Mouse (Mus musculus) c-Kit-positive CD71-negative TER-119-negative erythroid progenitor cells, embryonic 14.5 days (primary cell): ENCODE results near the gene Serpina11.

Experiments used
- DNase-seq: peaks from one replicate; pipeline ENCODE4 v3.0.0-alpha.2; 2013; ENCODE audit warnings: low read depth

Gene Serpina11

DNA sequence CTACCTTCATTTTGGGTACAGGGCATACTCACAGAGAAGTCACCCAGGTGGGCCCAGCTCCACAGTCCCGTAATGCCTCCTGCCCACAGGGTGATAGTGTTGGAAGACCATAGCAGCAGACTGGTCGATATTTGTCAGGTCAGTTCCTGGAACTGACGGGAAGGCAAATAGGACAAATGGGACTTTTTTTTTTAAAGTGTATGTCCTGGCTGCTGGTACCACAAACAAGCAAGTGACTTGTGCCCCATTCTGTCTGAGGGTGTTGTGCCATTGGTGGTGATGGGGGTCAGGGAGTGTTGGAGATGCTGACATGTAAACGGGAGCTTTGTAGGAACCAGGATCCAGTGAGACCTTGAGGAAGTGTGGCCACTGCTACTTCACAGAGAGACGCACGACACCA is at the start of gene Serpina11:
Gene Serpina11 (minus strand): TSS at position 101 of the 400 bp plus-strand sequence.
- DNase-seq = no peak

DNA sequence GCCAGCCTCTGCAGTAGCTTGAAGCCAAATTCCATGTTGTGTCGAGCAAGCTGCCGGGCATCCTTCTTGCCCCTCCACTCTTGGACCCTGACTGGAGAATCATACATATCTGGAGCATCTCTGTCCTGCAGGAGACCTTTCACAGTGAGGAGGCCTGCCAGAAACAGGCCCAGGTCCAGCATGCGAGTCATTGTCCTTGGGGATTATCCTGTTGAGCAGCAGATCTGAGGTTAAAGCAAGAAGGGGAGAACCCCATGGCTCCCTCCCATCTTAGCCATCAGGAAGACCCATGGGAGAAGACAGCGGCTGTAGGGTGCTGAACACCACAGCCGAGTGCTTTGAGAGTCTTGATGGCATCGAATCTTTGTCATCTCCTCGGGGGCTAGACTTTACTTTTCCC is 48.4 kb upstream of the Serpina11 start:
- DNase-seq = no peak

DNA sequence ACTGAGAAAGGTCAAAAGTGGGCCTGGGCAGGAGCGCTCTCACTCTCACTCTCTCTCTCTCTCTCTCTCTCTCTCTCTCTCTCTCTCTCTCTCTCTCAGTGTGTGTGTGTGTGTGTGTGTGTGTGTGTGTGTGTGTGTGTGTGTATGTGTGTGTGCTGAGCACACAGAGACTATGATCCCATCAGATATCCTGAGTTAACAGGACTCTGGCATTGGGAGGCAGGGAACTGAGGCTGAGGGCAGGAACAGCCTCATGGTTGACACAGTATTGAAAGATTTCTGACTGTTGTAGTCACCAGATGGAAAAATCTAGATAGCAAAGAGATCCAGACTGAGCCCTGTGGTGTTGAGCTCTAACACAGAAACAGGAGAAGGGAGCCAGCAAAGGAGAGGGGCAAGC is 44.0 kb upstream of the Serpina11 start:
- DNase-seq = no peak

DNA sequence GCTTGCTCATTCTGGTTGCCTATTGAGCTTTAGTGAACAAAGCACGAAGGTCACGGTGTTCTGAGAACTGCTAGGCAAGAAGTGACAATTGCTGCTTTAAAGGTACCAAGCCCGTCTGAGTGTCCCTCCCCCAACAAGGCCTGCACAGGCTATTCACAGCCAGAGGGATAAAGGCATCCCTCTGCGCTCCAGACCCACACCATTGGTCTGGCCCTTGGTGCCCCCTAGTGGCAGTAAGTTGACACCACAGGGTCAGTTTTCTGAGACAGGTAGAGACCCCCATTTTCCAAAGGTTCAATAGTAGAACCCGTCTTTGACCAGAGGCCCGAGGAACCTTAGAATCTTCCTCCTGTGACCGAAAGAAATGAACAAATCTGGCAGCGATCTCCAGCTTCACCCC is 40.2 kb upstream of the Serpina11 start:
- no peak for DNase-seq

DNA sequence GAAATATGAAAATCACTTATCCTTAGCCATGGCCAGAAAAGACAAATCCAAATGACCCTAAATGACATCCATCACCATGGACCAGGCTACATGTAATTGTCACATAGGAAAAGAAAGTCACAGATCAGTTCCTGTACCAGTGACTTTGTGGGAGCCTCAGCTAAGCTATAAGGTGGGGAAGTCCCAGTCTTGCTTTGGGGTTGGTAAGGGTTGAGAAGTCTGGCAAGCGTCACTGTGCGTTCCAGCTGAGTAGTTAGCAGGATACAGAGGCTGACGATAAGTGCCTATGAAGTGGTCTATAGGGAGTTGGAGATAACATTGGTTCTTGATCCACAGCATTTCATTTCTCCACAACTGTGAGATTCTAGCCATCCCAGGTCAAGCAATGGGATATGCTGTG is 25.5 kb upstream of the Serpina11 start:
- no peak for DNase-seq

DNA sequence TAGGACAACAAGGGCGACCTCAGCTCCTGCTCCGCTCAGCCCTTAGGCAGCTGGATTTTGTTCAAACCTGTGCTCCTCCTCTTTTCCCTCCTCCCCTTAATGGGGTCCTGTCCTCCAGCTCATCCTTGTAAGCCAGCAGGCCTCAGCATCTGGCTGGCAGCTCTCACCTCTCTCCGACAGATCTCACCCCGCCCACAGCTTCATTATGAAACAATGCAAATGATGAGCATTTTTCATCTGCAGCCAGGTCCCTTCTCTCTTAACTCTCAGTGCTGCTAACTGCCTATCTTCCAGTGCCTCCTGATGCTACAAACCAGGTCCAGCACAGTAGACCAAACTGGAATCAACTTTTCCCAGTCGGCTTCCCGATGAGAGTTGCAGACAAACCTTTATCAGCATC is 23.9 kb upstream of the Serpina11 start, which contains the start of gene Serpina9:
Gene Serpina9 (minus strand): TSS at position 136 of the 400 bp plus-strand sequence.
- DNase-seq = no peak

DNA sequence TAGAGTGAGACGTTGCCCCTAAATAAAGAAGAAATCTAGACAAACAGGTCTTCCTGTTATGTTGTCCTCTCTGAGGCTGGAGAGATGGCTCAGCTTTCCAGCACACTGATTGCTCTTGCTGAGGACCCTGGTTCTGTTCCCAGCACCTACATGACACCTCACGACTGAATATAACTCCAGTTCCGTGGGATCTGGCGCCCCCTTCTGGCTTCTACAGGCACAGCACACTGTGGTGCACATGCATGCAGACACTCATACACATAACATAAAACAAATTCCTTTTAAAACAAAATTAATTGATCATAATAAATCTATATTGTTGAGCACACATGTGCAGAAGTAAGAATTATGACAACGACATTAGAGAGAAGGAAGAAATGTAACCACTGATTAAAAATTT is 14.9 kb upstream of the Serpina11 start:
- no peak for DNase-seq

DNA sequence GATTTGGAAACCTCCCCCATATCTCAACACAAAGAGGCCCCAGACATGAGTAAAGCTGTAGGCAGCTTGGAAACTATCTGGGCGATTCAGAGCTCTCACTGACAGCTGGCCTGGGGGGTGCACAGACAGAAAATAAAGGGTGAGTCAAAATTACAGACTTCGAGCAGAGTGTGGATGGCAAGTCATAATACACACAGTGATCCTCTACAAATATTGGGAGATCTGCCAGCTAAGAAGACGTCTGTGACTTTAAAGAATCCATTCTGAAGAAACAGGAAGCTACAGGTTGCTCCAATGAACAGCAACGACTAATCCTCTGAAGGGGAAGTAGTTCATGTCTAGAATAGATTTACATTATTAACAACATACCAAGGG is 13.5 kb upstream of the Serpina11 start:
- DNase-seq = no peak

DNA sequence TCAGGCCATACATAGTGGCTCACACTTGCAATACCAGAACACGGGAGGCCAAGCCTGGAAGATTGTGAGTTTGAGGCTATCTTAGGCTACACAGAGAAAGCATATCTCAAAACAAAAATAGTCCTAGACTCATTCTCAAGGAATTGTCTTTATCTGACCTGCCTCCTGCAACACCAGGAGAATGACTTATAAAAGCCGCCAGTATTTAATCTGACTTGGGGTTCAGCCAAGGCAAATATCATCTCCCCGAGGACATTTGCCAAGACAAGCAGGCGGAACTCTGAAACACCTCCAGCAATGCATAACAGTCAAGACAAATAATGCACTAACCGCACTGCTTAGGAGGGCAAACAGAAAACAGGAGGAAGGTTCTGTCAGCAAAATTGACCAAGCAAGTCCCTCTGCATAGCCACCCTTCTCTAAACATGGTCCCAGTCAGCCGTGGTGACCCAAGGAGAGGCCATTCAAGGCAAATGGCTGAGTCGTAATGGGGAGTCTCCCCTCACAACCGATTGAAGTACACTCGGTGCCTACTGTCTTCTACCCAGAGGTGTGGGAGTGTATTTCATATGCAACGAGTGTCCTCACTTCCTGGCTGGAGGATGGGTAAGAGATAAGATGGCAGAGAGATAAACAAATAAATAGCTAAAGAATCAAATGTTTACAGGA is 12.9 kb upstream of the Serpina11 start:
- DNase-seq = no peak

DNA sequence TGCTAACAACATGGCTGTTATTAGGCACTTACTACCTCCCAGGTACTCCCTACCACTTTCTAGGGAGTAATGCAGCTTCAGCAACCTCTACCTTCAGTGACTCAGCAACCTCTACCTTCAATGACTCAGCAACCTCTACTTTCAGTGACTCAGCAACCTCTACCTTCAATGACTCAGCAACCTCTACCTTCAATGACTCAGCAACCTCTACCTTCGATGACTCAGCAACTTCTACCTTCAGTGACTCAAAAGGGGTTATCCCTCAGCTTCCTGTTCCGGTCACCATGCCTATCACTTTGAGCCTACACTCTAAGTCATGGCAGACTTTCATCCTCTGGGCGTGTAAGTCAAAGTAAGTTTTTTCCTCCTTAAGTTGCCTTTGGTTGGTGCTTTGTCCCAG is 10.8 kb upstream of the Serpina11 start:
- DNase-seq = no peak

DNA sequence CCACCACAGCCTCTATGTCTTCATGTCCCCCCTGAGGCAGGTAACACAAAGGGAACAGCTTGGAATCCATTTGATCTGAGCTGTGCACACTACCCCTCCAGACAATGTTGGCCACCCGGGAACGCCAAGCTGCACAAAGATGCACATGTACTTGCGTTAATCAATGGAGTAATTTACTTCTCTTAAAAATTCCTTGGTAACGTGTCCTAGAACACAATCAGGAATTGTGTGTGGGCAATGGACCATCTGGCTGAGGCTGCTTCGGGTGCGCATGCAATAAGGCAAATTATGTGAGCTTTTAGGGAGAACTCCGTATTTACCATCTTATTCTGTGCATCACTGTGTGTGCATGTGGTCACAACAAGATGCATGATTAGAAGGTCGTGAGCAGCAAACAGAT is 9.9 kb upstream of the Serpina11 start:
- no peak for DNase-seq

DNA sequence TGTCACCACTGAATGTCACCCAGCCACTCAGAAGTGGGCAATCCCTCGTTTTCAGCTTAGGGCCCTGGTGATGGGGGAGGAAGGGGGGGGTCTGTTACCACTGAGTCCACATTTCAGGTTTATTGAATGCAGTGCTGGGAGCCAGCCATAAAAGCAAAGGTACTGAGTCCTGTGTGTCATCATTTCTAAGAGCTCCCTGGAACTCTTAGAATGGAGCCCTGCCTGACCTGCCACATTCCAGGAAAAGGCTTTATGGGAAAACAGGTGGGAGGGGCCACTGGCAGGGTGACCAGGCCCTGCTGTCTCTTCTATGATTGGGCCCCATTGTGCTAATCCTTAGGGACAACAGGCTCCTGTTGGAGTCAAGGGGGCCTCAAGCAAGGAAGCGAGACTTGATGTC is 6.8 kb upstream of the Serpina11 start:
- no peak for DNase-seq

DNA sequence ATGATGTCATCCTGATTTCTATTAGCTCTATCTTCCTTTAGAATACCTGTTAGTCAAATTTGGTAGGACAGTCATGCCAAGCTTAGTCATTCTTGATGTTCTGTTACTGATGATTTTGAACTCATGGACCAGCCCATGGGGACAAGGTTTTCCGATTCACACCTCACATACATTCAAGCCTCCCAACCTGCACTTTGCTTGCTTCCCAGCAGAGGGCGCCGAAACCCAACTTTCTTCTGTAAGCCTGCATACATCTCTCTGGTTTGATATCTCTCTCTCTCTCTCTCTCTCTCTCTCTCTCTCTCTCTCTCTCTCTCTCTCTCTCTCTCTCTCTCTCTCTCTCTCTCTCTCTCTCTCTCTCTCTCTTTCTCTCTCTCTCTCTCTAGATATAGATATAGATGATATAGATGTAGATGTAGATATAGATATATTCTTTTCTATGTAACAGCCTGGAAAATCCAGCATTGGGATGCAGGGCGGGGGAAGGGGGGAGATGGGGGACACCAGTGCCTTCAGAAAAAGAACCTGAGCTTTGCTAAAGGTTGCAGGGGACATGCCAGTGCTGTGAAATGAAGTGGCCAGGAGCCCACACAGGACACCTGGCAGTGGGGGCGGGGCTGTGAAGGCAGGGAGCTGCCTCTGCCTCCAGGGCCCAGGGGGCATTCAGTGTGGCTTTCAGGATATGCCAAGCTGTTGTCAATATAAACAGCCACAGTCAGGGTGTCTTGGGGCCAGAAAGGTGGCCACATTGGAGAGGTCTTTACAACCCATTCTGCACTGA is 5.7 kb upstream of the Serpina11 start:
- DNase-seq = no peak

DNA sequence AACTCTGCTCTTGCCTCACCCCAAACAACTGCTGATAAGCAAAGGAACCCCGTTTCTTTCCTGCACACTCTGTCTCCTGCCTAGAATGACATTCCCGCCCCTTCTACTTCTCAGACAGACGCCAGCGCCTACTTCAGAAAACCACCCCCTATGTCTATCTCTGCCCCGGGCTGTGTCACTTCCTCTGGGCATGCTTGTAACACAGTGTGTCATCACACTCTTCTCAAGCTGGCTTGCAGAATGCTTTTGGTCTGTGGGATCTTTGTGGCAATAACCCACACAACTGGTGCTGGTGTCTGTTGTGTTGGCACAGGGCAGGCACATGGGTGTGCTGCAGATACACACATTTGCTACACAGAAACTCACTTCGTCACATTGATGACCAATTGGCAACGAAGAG is 3.2 kb upstream of the Serpina11 start:
- DNase-seq = no peak

DNA sequence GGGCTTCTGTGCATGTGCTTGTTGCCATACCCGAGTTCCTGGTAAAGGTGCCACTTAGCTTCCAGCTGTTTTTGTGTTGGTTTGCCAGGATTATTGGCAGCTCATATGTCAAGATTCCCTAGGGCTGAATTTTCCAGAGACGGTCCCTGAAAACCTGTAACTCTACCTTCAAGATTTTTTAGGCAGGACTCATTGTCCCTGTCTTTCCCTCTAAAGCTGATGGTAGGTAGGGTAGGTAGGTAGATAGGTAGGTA is 316 bp downstream of the Serpina11 start:
- DNase-seq = no peak

DNA sequence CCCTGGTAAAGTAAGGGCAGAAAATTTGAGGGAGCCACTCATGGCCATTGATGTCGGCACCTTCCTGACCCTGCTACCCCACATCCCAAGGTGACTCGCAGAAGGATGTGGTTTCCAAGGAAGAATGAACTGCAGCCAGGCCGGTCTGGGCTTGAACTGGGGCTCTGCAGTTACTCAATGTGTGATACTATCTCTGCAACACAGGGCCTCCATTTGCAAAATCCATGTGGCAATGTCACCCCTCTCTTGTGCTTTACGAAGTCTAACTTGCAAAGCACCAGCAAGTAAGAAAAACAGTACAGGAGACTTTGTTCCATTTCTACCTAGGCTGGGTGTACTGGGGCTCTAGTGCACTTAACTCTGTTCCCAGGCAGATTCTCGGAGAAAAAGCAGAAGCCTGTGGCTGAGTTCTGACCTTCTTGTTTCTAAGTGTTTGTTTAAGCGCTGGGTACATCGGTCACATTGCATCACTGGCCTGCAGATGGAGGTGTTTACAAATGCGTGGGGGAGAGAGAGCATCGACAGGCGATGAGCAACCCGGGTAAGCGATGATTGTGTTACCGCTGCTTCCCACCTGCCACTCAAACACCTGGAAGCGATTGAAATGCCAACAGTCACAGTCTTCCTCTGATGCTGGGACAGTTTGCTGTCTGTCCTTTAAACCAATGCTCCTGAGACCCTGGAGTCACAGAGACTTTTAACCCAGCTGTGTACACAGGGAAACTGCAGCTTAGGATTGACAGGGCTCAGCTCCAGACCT is 823 bp downstream of the Serpina11 start:
- DNase-seq = no peak

DNA sequence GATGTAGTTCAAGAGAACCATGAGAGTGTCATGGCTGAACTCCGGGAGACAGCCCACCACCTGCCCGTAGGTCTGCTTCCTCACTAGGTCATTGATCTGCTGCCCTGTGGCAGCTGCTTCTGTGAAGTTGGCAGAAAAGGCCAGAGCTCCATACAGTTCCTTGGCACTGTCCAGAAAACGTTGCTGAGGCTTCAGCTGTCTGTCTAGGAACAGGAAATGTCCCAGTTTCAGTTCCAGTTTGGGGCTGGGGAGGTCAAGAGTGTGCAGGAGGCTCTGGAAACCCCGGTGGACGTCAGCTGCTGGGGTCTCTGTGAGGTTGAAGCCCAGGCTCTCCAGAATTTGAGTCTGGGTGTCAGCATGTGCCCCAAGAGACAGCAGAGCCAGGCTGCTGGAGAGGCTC is 3.9 kb downstream of the Serpina11 start:
- no peak for DNase-seq

DNA sequence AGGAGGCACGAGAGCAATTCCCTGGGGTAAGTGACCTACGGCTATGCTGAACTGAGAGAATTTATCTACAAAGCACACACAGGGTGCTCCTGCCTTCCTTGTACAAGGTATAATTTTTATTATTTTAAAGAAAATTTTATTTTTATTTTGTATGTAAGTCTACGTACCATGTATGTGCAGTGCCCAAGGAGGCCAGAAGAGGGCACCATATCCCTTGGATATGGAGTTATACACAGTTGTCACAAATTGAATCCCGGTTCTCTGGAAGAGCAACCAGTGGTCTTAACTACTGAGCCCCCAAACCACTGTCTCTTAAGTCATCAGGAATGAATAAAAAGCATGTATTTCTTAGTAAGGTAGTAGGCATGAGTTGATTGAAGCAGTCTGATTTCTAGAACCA is 4.8 kb downstream of the Serpina11 start:
- no peak for DNase-seq

DNA sequence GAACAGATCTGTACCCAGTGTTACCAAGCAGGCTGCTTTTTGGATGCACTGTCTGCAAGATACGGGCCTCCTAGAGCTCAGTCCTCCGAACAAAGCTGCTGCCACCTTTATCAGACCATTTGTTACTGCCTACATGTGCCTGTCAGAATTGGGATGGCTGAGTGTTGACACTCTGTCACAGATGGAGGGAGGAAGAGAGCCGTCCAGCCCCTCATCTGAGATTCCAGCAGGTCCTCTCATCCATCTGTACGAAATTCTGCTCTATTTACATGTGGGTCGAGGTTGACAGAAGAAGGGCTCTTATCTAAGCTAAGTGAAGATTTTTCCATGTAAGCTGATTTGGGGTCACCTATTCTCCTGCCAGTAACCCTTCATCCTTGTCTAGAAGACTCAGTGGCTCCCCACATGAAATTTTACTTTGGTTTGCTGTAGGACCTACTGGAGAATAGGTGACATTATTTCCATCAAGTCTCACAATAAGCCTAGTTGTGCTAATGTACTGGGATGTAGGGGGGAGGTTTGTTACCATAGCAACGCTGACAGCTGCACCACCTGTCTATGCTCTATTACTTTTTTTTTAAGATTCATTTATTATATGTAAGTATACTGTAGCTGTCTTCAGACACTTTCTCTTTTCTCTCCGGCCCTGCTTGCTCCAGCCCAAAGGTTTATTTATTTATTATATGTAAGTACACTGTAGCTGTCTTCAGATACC is 8.0 kb downstream of the Serpina11 start:
- no peak for DNase-seq

DNA sequence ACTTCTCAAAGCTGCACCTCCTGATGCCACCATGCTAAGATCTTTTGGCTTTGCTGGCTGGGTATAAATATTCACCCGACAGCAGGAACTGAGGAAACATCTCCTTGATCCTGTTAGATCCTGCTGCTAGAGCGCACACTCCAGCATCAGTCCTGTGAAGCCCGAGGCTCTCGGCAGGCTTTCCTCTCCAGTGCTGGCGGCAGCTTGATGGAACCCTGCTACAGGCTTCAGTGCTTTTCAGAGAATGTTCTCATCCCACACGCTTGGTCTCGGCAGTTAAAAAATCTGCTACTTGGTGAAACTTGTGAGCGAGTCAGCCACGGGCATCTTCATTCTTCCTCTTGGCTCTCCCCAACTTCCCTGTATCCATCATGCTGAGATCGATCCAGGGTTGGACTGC is 11.5 kb downstream of the Serpina11 start:
- no peak for DNase-seq

DNA sequence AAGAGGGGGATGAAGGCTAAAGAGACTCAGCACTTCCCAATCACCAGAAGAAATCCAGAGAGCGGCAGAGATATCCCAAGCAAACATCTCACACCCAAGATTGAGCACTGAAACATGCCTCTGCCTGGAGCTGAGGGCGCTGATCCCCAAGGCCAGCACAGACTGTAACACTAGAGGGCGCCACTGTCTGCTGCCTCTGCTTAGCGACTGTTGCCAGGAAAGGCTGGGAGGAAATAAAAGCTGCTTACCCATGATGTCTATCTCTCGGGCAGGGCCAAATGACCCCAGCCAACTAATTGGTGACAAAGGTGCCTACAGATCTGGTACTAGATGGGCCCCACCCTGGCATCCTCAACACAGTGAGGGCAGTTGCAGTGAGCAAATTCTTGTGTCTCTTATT is 11.9 kb downstream of the Serpina11 start:
- no peak for DNase-seq

DNA sequence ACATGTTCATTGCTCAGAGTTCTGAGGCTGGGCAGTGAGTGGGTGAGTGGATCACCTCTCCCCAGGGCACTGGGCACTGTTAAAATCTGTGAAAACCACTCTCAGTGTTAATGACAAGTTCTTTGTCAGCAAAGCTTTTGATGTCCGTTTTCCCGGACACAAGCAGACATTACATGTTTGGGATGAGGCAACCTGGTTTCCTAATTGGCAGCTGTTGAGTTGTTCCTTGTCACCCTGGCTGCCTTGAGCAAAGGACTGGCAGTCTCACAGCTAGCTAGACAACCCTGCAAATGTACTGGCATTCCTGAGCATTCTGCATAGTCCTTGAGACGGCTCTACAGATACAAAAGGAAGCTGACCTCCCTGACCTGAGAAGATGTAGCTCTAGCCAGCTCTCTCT is 12.7 kb downstream of the Serpina11 start:
- no peak for DNase-seq

DNA sequence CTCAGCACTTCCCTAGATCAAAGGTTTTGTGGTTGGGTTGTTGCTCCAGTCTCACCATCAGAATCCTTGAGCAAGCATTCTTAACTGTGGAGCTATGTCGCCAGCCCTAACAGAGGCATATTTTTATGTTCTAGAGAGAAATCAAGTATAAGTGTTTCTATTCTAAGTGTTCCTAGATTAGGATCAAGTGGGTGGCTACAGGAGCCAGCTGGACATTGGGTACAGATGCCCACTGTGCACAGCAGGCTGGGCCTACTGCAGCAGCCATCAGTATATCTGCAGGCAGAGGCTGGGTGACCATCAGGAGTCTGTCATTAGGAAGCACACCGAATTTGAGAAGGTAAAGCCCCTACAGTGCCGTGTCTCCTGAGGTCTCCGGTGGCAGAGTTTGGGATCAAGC is 18.7 kb downstream of the Serpina11 start:
- DNase-seq = no peak
